16 mouse cellular contexts compared by ENCODE assay signal in genomic region chr4:137210525-137210924, GRCm38 (mm10).
"Had no signal": no experiment of that assay in that cellular context is flagged by ENCODE, and none has a peak within 500 bp of the region (broad histone marks: within the 10 kb centered on the region; RNA-seq: fewer than 3 reads in every experiment).

No protein-coding gene starts in this region.

- H3K27ac ChIP-seq: kidney, embryonic 15.5 days; layer of hippocampus, adult 2 months; left cerebral cortex, adult 2 months; liver, embryonic 14.5 days; macrophage; midbrain, embryonic 13.5 days had no signal

- ATAC-seq: lung, postnatal 0 days; midbrain, embryonic 13.5 days; midbrain, embryonic 16.5 days had no signal

- H3K27me3 ChIP-seq: kidney, embryonic 15.5 days had no signal

- DNase-seq: kidney, adult 2 months; kidney, postnatal 10 days; kidney, postnatal 36 days; layer of hippocampus, adult 9-11 months; layer of hippocampus, postnatal 36 days; lung, adult 18-20 months; thymus, postnatal 36 days had no signal

- H3K9ac ChIP-seq: kidney, embryonic 15.5 days; liver, embryonic 14.5 days; midbrain, embryonic 13.5 days had no signal

- H3K36me3 ChIP-seq: kidney, embryonic 15.5 days; midbrain, embryonic 13.5 days had no signal

- H3K4me3 ChIP-seq: kidney, embryonic 15.5 days; layer of hippocampus, adult 2 months; left cerebral cortex, adult 2 months; midbrain, embryonic 13.5 days had no signal

- H3K4me2 ChIP-seq: kidney, embryonic 15.5 days; liver, embryonic 11.5 days; midbrain, embryonic 13.5 days had no signal

- H3K9me3 ChIP-seq: kidney, embryonic 15.5 days; midbrain, embryonic 13.5 days had no signal
